Mouse (Mus musculus): ENCODE results near the gene Serhl. TPM values are rescaled to one million over a fixed set of nuclear protein-coding genes. Genes with fewer than 3 reads are reported as not detected.
"Not testable (repeated sequence)": the region's sequence is repeated elsewhere in the genome, so short reads cannot be mapped to it uniquely, and the experiment has no call there.

Serhl gene
- polyA plus RNA-seq, 1 experiment, result 82.9 TPM

DNA sequence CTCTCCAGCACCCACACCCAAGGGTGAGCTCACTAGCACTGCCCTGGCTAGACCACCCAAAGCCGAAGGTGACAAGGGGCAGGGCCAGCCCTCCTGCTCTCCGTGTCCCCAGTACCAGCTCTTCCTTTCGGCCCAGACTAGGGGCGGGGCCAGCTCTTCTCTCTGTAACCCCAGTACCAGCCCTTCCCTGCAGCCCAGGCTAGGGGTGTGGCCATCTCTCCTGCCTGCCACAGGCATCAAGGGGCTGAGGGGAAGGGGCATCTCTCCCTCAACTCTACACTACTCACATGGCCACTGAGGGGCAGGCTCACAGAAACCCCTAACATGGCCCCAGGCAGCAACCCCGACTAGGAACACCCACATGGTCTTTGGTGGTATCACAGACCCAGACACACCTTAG is 27.6 kb upstream of the Serhl start:
- no peak overlapping the region for H3K27ac ChIP-seq (ENCODE audit: control insufficient read depth, insufficient read depth, low read length)
- peaks cover 4% of the 10 kb centered on the region for H3K4me1 ChIP-seq (replicated peaks; ENCODE audit: control insufficient read depth, insufficient read depth, low read length)
- WGBS, result 36% methylated on average over 5 of the region's 5 CpGs
- TF ChIP-seq CTCF (IDR thresholded peaks at IDR 0.05; ENCODE audit: borderline replicate concordance, control insufficient read depth, extremely low read depth, insufficient read depth, low read length, poor library complexity), result no peak
- no peak for TF ChIP-seq POLR2A (IDR thresholded peaks at IDR 0.05; ENCODE audit: control insufficient read depth, extremely low read depth, insufficient read depth, low read length, poor library complexity)
- no peaks in the 10 kb centered on the region for H3K36me3 ChIP-seq (ENCODE audit: control insufficient read depth, insufficient read depth, low read length)
- H3K4me3 ChIP-seq (ENCODE audit: control insufficient read depth, insufficient read depth, low read length), result no peak overlapping the region
- no peak for DNase-seq
- H3K27me3 ChIP-seq (ENCODE audit: control insufficient read depth, insufficient read depth, low read length), result no peaks in the 10 kb centered on the region; the same call in 1 of the 2 replicates

DNA sequence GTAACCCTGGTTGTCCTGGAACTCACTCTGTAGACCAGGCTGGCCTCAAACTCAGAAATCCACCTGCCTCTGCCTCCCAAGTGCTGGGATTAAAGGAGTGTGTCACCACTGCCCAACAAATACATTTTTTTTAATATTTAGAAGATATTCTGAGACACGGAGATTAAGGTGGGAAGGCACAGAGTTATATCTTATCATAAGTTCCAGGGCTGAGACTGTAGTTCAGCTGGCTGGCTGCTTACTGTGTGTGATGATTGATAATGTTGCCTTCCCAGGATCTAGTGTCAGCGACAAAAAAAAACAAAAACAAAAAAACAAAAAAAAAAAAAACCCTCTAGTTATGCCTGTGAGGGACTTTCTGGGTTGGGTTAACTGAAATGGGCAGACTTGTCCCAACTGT is 26.7 kb upstream of the Serhl start:
- H3K4me1 ChIP-seq (replicated peaks; ENCODE audit: control insufficient read depth, insufficient read depth, low read length); H3K27me3 ChIP-seq (ENCODE audit: control insufficient read depth, insufficient read depth, low read length); H3K4me3 ChIP-seq (ENCODE audit: control insufficient read depth, insufficient read depth, low read length); H3K36me3 ChIP-seq (ENCODE audit: control insufficient read depth, insufficient read depth, low read length); H3K27ac ChIP-seq (ENCODE audit: control insufficient read depth, insufficient read depth, low read length); DNase-seq: not testable (repeated sequence)
- WGBS, result 96% methylated on average over 2 of the region's 2 CpGs

DNA sequence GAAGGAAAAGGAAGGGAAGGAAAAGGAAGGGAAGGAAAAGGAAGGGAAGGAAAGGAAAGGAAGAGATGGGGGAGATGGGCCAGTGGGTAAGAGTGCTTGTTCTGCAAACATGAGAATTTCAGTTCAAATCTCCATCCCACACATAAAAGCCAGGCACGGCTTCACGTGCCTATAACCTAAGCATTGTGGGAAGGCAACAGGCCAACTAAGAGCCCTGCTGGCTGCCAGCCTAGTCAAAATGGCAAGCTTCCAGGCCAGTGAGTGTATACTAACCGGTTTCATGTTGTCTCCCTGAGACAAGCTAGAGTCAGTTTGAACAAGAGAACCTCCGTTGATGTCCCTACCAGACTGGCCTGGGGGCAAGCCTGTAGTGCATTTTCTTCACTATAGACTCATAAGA is 23.8 kb upstream of the Serhl start:
- peaks cover 3% of the 10 kb centered on the region for H3K4me1 ChIP-seq (replicated peaks; ENCODE audit: control insufficient read depth, insufficient read depth, low read length)
- H3K27ac ChIP-seq (ENCODE audit: control insufficient read depth, insufficient read depth, low read length), result no peak overlapping the region
- DNase-seq, result no peak
- TF ChIP-seq POLR2A (IDR thresholded peaks at IDR 0.05; ENCODE audit: control insufficient read depth, extremely low read depth, insufficient read depth, low read length, poor library complexity), result no peak
- TF ChIP-seq CTCF (IDR thresholded peaks at IDR 0.05; ENCODE audit: borderline replicate concordance, control insufficient read depth, extremely low read depth, insufficient read depth, low read length, poor library complexity), result no peak
- H3K4me3 ChIP-seq (ENCODE audit: control insufficient read depth, insufficient read depth, low read length), result no peak overlapping the region
- WGBS, result 60% methylated on average over 4 of the region's 4 CpGs
- no peaks in the 10 kb centered on the region for H3K36me3 ChIP-seq (ENCODE audit: control insufficient read depth, insufficient read depth, low read length)
- H3K27me3 ChIP-seq (ENCODE audit: control insufficient read depth, insufficient read depth, low read length), result no peaks in the 10 kb centered on the region

DNA sequence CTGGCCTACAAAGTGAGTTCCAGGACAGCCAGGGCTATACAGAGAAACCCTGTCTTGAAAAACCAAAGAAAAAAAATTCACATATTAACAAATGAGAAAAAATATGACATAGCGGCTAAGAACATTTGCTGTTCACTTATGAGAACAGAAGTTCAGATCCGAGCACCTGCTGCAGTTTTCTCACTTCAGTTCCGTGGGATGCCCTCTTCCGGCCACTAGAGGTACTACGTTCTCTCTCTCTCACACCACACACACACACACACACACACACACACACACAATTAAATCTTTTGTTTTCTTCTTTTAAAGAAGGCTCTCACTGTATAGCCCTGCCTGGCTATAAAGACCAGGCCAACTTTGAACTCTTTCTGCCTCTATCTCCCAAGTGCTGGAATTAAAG is 21.0 kb upstream of the Serhl start:
- H3K36me3 ChIP-seq (ENCODE audit: control insufficient read depth, insufficient read depth, low read length), result no peaks in the 10 kb centered on the region
- H3K27ac ChIP-seq (ENCODE audit: control insufficient read depth, insufficient read depth, low read length), result no peak overlapping the region
- DNase-seq, result no peak
- no peaks in the 10 kb centered on the region for H3K27me3 ChIP-seq (ENCODE audit: control insufficient read depth, insufficient read depth, low read length)
- TF ChIP-seq POLR2A (IDR thresholded peaks at IDR 0.05; ENCODE audit: control insufficient read depth, extremely low read depth, insufficient read depth, low read length, poor library complexity) (no peak), CTCF (IDR thresholded peaks at IDR 0.05; ENCODE audit: borderline replicate concordance, control insufficient read depth, extremely low read depth, insufficient read depth, low read length, poor library complexity) (no peak)
- no peak overlapping the region for H3K4me3 ChIP-seq (ENCODE audit: control insufficient read depth, insufficient read depth, low read length)
- 94% methylated on average over 5 of the region's 5 CpGs for WGBS
- H3K4me1 ChIP-seq (replicated peaks; ENCODE audit: control insufficient read depth, insufficient read depth, low read length), result no peaks in the 10 kb centered on the region

DNA sequence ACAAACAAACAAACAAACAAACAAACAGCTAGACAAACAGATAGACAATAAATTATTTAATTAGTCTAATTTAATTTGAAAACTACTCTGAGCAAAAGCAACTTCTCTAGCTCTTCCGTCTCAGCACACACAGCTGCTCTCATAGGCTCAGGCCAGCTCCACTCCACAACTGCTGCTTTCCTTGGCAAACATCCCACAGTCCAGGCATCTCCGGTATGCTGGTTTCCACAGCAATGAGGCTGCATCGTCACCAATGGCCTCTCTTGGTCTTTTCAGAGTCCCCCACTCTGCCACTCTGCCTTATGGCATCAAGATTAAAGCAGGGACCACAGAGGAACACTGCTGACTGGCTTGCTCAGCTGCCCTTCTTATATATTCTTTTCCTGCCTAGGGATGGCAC is 18.4 kb upstream of the Serhl start:
- TF ChIP-seq POLR2A (IDR thresholded peaks at IDR 0.05; ENCODE audit: control insufficient read depth, extremely low read depth, insufficient read depth, low read length, poor library complexity), result no peak
- no peak for TF ChIP-seq CTCF (IDR thresholded peaks at IDR 0.05; ENCODE audit: borderline replicate concordance, control insufficient read depth, extremely low read depth, insufficient read depth, low read length, poor library complexity)
- 93% methylated on average over 3 of the region's 3 CpGs for WGBS
- Histone ChIP-seq H3K4me1 (replicated peaks; ENCODE audit: control insufficient read depth, insufficient read depth, low read length) (peaks cover 2% of the 10 kb centered on the region), H3K36me3 (ENCODE audit: control insufficient read depth, insufficient read depth, low read length) (no peaks in the 10 kb centered on the region), H3K4me3 (ENCODE audit: control insufficient read depth, insufficient read depth, low read length) (no peak overlapping the region), H3K27ac (ENCODE audit: control insufficient read depth, insufficient read depth, low read length) (no peak overlapping the region), H3K27me3 (ENCODE audit: control insufficient read depth, insufficient read depth, low read length) (no peaks in the 10 kb centered on the region)
- no peak for DNase-seq

DNA sequence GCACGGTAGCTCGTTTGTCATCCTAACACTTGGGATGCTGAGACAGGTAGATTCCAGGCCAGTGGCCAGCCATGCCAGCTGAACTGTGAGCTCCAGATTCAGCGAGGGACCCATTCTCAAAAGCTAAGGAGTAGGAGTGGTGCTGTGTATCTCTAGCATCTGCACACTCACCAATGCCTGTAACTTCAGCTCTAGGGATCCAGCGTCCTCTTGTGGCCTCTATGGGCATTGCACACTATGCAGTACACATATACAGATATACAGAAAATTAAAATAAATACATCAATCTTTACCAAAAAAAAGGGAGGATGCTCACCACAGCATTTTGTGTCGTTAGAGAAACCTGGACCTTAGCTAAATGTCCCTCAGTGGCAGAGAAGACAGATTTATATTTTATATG is 17.6 kb upstream of the Serhl start:
- Histone ChIP-seq H3K4me1 (replicated peaks; ENCODE audit: control insufficient read depth, insufficient read depth, low read length) (peaks cover 5% of the 10 kb centered on the region), H3K27ac (ENCODE audit: control insufficient read depth, insufficient read depth, low read length) (no peak overlapping the region), H3K27me3 (ENCODE audit: control insufficient read depth, insufficient read depth, low read length) (no peaks in the 10 kb centered on the region), H3K36me3 (ENCODE audit: control insufficient read depth, insufficient read depth, low read length) (no peaks in the 10 kb centered on the region), H3K4me3 (ENCODE audit: control insufficient read depth, insufficient read depth, low read length) (no peak overlapping the region)
- no peak for DNase-seq
- 95% methylated on average over 5 of the region's 5 CpGs for WGBS
- TF ChIP-seq POLR2A (IDR thresholded peaks at IDR 0.05; ENCODE audit: control insufficient read depth, extremely low read depth, insufficient read depth, low read length, poor library complexity), result no peak
- no peak for TF ChIP-seq CTCF (IDR thresholded peaks at IDR 0.05; ENCODE audit: borderline replicate concordance, control insufficient read depth, extremely low read depth, insufficient read depth, low read length, poor library complexity)

DNA sequence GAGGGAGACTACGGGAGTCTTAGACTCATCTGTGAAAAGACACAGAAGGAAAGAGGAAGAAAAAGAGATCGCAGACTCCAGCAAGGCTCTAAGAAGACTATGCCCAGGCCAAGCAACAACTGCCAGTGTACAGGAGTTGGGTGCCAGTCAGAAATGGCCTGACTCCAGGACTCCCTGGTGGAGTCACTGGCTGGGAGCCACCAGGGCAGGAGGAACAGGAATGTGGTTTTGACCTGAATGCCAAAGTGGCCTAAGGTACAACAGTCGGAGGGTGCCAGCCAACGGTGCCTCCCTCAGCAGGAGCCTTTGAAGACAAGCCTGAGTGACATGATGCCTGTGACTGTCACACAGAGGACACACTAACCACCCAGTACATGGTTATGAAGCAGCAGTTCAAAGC is 15.1 kb upstream of the Serhl start:
- Histone ChIP-seq H3K27me3 (ENCODE audit: control insufficient read depth, insufficient read depth, low read length) (no peaks in the 10 kb centered on the region), H3K4me3 (ENCODE audit: control insufficient read depth, insufficient read depth, low read length) (no peak overlapping the region), H3K27ac (ENCODE audit: control insufficient read depth, insufficient read depth, low read length) (no peak overlapping the region), H3K4me1 (replicated peaks; ENCODE audit: control insufficient read depth, insufficient read depth, low read length) (peaks cover 5% of the 10 kb centered on the region), H3K36me3 (ENCODE audit: control insufficient read depth, insufficient read depth, low read length) (no peaks in the 10 kb centered on the region)
- DNase-seq, result no peak
- TF ChIP-seq CTCF (IDR thresholded peaks at IDR 0.05; ENCODE audit: borderline replicate concordance, control insufficient read depth, extremely low read depth, insufficient read depth, low read length, poor library complexity), result no peak
- TF ChIP-seq POLR2A (IDR thresholded peaks at IDR 0.05; ENCODE audit: control insufficient read depth, extremely low read depth, insufficient read depth, low read length, poor library complexity), result no peak
- 77% methylated on average over 4 of the region's 4 CpGs for WGBS
